Mouse (Mus musculus) midbrain, embryonic 12.5 days (tissue): ENCODE measurements at regions not wholly inside any gene's neighbourhood (a gene's known extent, or its start where the extent isn't known, plus 50 kb on each side); places are given as distances from the start of the nearest gene placed in this dataset.

Experiments
- ATAC-seq: fragments of 200-750 bp; cut with Nextera tagmentation; 2 replicates; pipeline ENCODE4 v1.8.0; 2017; ENCODE audit warnings: low read depth, moderate TSS enrichment, moderate library complexity; ENCODE audit not compliant: low FRiP score
- H3K27ac ChIP-seq: fragments of 300-500 bp; sonication (generic); replicated peaks from 2 replicates; pipeline ENCODE4 v1.5.1; 2016; ENCODE audit warnings: mild to moderate bottlenecking
- H3K27me3 ChIP-seq: fragments of 300-500 bp; sonication (generic); 2 replicates; pipeline ENCODE4 v1.6.1; 2016; ENCODE audit warnings: mild to moderate bottlenecking
- H3K36me3 ChIP-seq: fragments of 300-500 bp; sonication (generic); 2 replicates; pipeline ENCODE4 v1.6.1; 2016
- H3K4me1 ChIP-seq: fragments of 300-500 bp; sonication (generic); 2 replicates; pipeline ENCODE4 v1.6.1; 2016
- H3K4me2 ChIP-seq: fragments of 300-500 bp; sonication (generic); replicated peaks from 2 replicates; pipeline ENCODE4 v1.6.1; 2016; ENCODE audit warnings: mild to moderate bottlenecking, moderate library complexity
- H3K4me3 ChIP-seq: fragments of 300-500 bp; sonication (generic); 2 replicates; pipeline ENCODE4 v1.5.1; 2016; ENCODE audit warnings: mild to moderate bottlenecking
- H3K9ac ChIP-seq: fragments of 300-500 bp; sonication (generic); replicated peaks from 2 replicates; pipeline ENCODE4 v1.6.1; 2016; ENCODE audit warnings: mild to moderate bottlenecking, moderate library complexity
- H3K9me3 ChIP-seq: fragments of 300-500 bp; sonication (generic); 2 replicates; pipeline ENCODE4 v1.6.1; 2016; ENCODE audit warnings: mild to moderate bottlenecking
- WGBS: fragments of 180-500 bp; shearing (Covaris S2); methylation state at CpG from one replicate; pipeline ENCODE4 v1.1.7; 2016; 5-methylcytosine and 5-hydroxymethylcytosine counted together

- H3K4me1 ChIP-seq, result no peaks in the 10 kb centered on the region
- no peak overlapping the region for H3K27ac ChIP-seq
- no peaks in the 10 kb centered on the region for H3K36me3 ChIP-seq
- no peak overlapping the region for H3K9ac ChIP-seq
- H3K9me3 ChIP-seq, result no peaks in the 10 kb centered on the region
- ATAC-seq, result no peak
- H3K27me3 ChIP-seq, result no peaks in the 10 kb centered on the region
- no peak overlapping the region for H3K4me3 ChIP-seq
- no peak overlapping the region for H3K4me2 ChIP-seq
- 75% methylated on average over 3 of the region's 3 CpGs for WGBS
These were observed 180.7 kb upstream of the Fbxl17 start for GRCm38 (mm10) chr17:63680479-63680878.

GRCm38 (mm10) chr17:63683345-63683744 lies 179.5 kb upstream of the Fer start:
- H3K4me1 ChIP-seq, result no peaks in the 10 kb centered on the region
- H3K27me3 ChIP-seq, result no peaks in the 10 kb centered on the region
- WGBS, result 79% methylated on average over 9 of the region's 9 CpGs

GRCm38 (mm10) chr17:63684026-63684425 lies 178.8 kb upstream of the Fer start:
- Histone ChIP-seq H3K9ac (no peak overlapping the region), H3K9me3 (no peaks in the 10 kb centered on the region), H3K4me3 (no peak overlapping the region), H3K4me1 (no peaks in the 10 kb centered on the region), H3K4me2 (no peak overlapping the region), H3K27me3 (no peaks in the 10 kb centered on the region), H3K36me3 (no peaks in the 10 kb centered on the region), H3K27ac (no peak overlapping the region)
- WGBS, result 90% methylated on average over 3 of the region's 3 CpGs
- no peak for ATAC-seq

More at GRCm38 (mm10) chr17:63683345-63683744, 179.5 kb upstream of the Fer start:
- no peak for ATAC-seq
- no peak overlapping the region for H3K9ac ChIP-seq
- H3K9me3 ChIP-seq, result no peaks in the 10 kb centered on the region
- H3K27ac ChIP-seq, result no peak overlapping the region
- H3K4me2 ChIP-seq, result no peak overlapping the region
- H3K4me3 ChIP-seq, result no peak overlapping the region
- H3K36me3 ChIP-seq, result no peaks in the 10 kb centered on the region

- ATAC-seq, result no peak
- Histone ChIP-seq H3K27ac (no peak overlapping the region), H3K36me3 (no peaks in the 10 kb centered on the region), H3K4me1 (no peaks in the 10 kb centered on the region), H3K4me3 (no peak overlapping the region), H3K27me3 (no peaks in the 10 kb centered on the region), H3K4me2 (no peak overlapping the region), H3K9me3 (no peaks in the 10 kb centered on the region), H3K9ac (no peak overlapping the region)
- 73% methylated on average over 4 of the region's 4 CpGs for WGBS
These were observed 176.9 kb upstream of the Fer start for GRCm38 (mm10) chr17:63685956-63686355.

GRCm38 (mm10) chr17:63686361-63686760 lies 176.5 kb upstream of the Fer start:
- Histone ChIP-seq H3K27me3 (no peaks in the 10 kb centered on the region), H3K4me1 (no peaks in the 10 kb centered on the region), H3K36me3 (no peaks in the 10 kb centered on the region), H3K4me3 (no peak overlapping the region), H3K9ac (no peak overlapping the region), H3K4me2 (no peak overlapping the region), H3K27ac (no peak overlapping the region), H3K9me3 (no peaks in the 10 kb centered on the region)
- ATAC-seq, result no peak
- 83% methylated on average over 4 of the region's 4 CpGs for WGBS

- H3K4me3 ChIP-seq, result no peak overlapping the region
- no peak overlapping the region for H3K9ac ChIP-seq
- ATAC-seq, result no peak
- WGBS, result 89% methylated on average over 8 of the region's 8 CpGs
- H3K9me3 ChIP-seq, result no peaks in the 10 kb centered on the region
- no peak overlapping the region for H3K4me2 ChIP-seq
- no peaks in the 10 kb centered on the region for H3K27me3 ChIP-seq
- H3K36me3 ChIP-seq, result no peaks in the 10 kb centered on the region
- no peaks in the 10 kb centered on the region for H3K4me1 ChIP-seq
- no peak overlapping the region for H3K27ac ChIP-seq
These were observed 173.6 kb upstream of the Fer start for GRCm38 (mm10) chr17:63689291-63689690.

- no peak for ATAC-seq
- Histone ChIP-seq H3K9me3 (no peaks in the 10 kb centered on the region), H3K4me3 (no peak overlapping the region), H3K27ac (no peak overlapping the region), H3K9ac (no peak overlapping the region), H3K36me3 (no peaks in the 10 kb centered on the region), H3K4me1 (no peaks in the 10 kb centered on the region), H3K4me2 (no peak overlapping the region), H3K27me3 (no peaks in the 10 kb centered on the region)
- WGBS, result 79% methylated on average over 11 of the region's 11 CpGs
These were observed 171.8 kb upstream of the Fer start for GRCm38 (mm10) chr17:63690829-63691689.

- WGBS, result 82% methylated on average over 3 of the region's 3 CpGs
- ATAC-seq, result no peak
These were observed 171.2 kb upstream of the Fer start for GRCm38 (mm10) chr17:63691690-63691968.

GRCm38 (mm10) chr17:63693274-63693673 lies 169.6 kb upstream of the Fer start:
- Histone ChIP-seq H3K4me1 (no peaks in the 10 kb centered on the region), H3K4me2 (no peak overlapping the region), H3K9me3 (no peaks in the 10 kb centered on the region), H3K9ac (no peak overlapping the region), H3K27ac (no peak overlapping the region), H3K4me3 (no peak overlapping the region), H3K36me3 (no peaks in the 10 kb centered on the region), H3K27me3 (no peaks in the 10 kb centered on the region)
- 92% methylated on average over 1 of the region's 1 CpGs for WGBS
- ATAC-seq, result no peak

More at GRCm38 (mm10) chr17:63691690-63691968, 171.2 kb upstream of the Fer start:
- Histone ChIP-seq H3K27ac (no peak overlapping the region), H3K4me3 (no peak overlapping the region), H3K36me3 (no peaks in the 10 kb centered on the region), H3K9me3 (no peaks in the 10 kb centered on the region), H3K9ac (no peak overlapping the region), H3K27me3 (no peaks in the 10 kb centered on the region), H3K4me2 (no peak overlapping the region), H3K4me1 (no peaks in the 10 kb centered on the region)

- no peaks in the 10 kb centered on the region for H3K27me3 ChIP-seq
- no peak for ATAC-seq
- no peak overlapping the region for H3K4me3 ChIP-seq
- H3K36me3 ChIP-seq, result no peaks in the 10 kb centered on the region
- no peak overlapping the region for H3K4me2 ChIP-seq
- no peak overlapping the region for H3K9ac ChIP-seq
- no peak overlapping the region for H3K27ac ChIP-seq
- no peaks in the 10 kb centered on the region for H3K9me3 ChIP-seq
- H3K4me1 ChIP-seq, result no peaks in the 10 kb centered on the region
- WGBS, result 84% methylated on average over 6 of the region's 6 CpGs
These were observed 163.3 kb upstream of the Fer start for GRCm38 (mm10) chr17:63699537-63699936.

GRCm38 (mm10) chr17:63704991-63705390 lies 157.9 kb upstream of the Fer start:
- no peaks in the 10 kb centered on the region for H3K36me3 ChIP-seq
- no peak for ATAC-seq
- H3K4me3 ChIP-seq, result no peak overlapping the region
- H3K27ac ChIP-seq, result no peak overlapping the region
- no peaks in the 10 kb centered on the region for H3K4me1 ChIP-seq
- no peaks in the 10 kb centered on the region for H3K9me3 ChIP-seq
- no peak overlapping the region for H3K9ac ChIP-seq
- WGBS, result 95% methylated on average over 3 of the region's 3 CpGs
- H3K27me3 ChIP-seq, result no peaks in the 10 kb centered on the region
- no peak overlapping the region for H3K4me2 ChIP-seq

GRCm38 (mm10) chr17:63712937-63713336 lies 149.9 kb upstream of the Fer start:
- no peak overlapping the region for H3K4me2 ChIP-seq
- no peak overlapping the region for H3K9ac ChIP-seq
- H3K27me3 ChIP-seq, result no peaks in the 10 kb centered on the region
- ATAC-seq, result no peak
- H3K36me3 ChIP-seq, result no peaks in the 10 kb centered on the region
- H3K4me3 ChIP-seq, result no peak overlapping the region
- no peak overlapping the region for H3K27ac ChIP-seq
- H3K9me3 ChIP-seq, result no peaks in the 10 kb centered on the region
- H3K4me1 ChIP-seq, result 0 out of 2 replicates have a peak, but pooled peaks cover 5% of the 10 kb centered on the region
- WGBS, result 86% methylated on average over 6 of the region's 6 CpGs

- Histone ChIP-seq H3K36me3 (no peaks in the 10 kb centered on the region), H3K4me3 (no peak overlapping the region), H3K4me1 (0 out of 2 replicates have a peak, but pooled peaks cover 5% of the 10 kb centered on the region), H3K9me3 (no peaks in the 10 kb centered on the region), H3K4me2 (no peak overlapping the region), H3K9ac (no peak overlapping the region), H3K27me3 (no peaks in the 10 kb centered on the region), H3K27ac (no peak overlapping the region)
- WGBS, result 95% methylated on average over 9 of the region's 9 CpGs
- ATAC-seq, result no peak
These were observed 147.2 kb upstream of the Fer start for GRCm38 (mm10) chr17:63715687-63716086.
